Mouse (Mus musculus): ENCODE measurements around the gene Lrrk1. TPM values are rescaled to one million over a fixed set of nuclear protein-coding genes. Genes with fewer than 3 reads are reported as not detected.

The Lrrk1 gene
- total and polyA plus RNA-seq, 3 experiments, result 0.22 TPM; not detected in 2

DNA sequence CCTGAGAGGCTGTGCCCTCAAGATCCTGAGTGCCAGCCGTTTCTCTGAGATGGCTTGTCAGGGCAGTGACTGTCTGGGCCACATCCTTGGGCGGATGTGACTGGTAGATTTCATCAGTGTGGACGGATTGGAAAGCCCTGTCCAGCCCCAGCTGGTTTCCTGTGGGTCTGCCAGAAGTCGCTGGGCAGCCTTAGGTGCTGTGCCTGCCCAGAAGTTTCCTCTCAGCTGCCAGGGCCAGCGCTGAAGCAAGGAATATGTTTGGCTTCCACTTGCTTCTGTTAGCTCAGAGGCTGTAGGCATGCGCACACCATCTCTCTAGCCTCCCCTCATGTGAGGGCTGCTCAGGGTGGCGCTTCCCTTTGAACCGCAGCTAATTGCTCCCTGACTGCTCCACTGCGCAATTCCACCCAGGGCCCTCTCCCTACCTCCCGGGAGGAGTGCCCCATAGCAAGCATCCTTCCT, 209.0 kb downstream of the Lrrk1 start:
- H3K9me3 ChIP-seq (replicated peaks), result peaks cover 2% of the 10 kb centered on the region; the same call in 1 of the 2 replicates
- peaks cover 16% of the 10 kb centered on the region for H3K36me3 ChIP-seq (replicated peaks)
- H3K27me3 ChIP-seq (ENCODE audit: insufficient read depth, low read length), result peaks cover 26% of the 10 kb centered on the region
- peaks cover 72% of the 10 kb centered on the region for H3K4me1 ChIP-seq (ENCODE audit: insufficient read depth, low read depth, low read length)
- TF ChIP-seq GATA2 (IDR thresholded peaks at IDR 0.05; ENCODE audit: borderline replicate concordance, low read depth, low read length) (no peak), TAL1 (conservative IDR thresholded peaks at IDR 0.05; ENCODE audit: low read depth, low read length) (no peak), CTCF (IDR thresholded peaks at IDR 0.05; ENCODE audit: low read depth, low read length) (no peak), GATA1 (IDR thresholded peaks at IDR 0.05; ENCODE audit: borderline replicate concordance, low read length) (no peak), POLR2AphosphoS5 (IDR thresholded peaks at IDR 0.05; ENCODE audit: insufficient replicate concordance, low read depth, low read length) (no peak)
- no peak overlapping the region for H3K4me3 ChIP-seq (ENCODE audit: low read depth, low read length)
- no peak for DNase-seq (ENCODE audit: low spot score)
- no peak for ATAC-seq (ENCODE audit: extremely low read depth, insufficient number of reproducible peaks, low FRiP score, poor library complexity, severe bottlenecking)

DNA sequence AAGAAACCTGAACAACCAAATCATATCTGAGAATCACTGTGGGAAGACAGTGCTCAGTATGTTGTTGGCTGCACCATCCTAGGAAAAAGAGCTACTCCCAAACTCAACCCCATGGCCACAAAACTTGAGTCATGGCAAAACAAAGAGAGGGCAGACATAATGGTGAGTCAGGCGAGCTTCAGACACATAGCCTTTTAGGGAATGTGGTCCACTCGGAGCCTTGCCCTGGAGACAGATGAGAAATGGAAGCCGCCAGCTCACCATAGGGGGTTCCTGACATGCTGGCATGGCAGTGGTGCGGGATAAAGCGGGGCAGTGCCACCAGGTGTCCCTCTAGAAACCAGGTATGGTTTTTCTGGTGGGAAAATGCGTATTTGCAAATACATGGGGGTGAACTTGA, 210.0 kb downstream of the Lrrk1 start:
- Histone ChIP-seq H3K4me1 (ENCODE audit: insufficient read depth, low read depth, low read length) (peaks cover 66% of the 10 kb centered on the region), H3K36me3 (replicated peaks) (peaks cover 23% of the 10 kb centered on the region)
- no peak for ATAC-seq (ENCODE audit: extremely low read depth, insufficient number of reproducible peaks, low FRiP score, poor library complexity, severe bottlenecking)

DNA sequence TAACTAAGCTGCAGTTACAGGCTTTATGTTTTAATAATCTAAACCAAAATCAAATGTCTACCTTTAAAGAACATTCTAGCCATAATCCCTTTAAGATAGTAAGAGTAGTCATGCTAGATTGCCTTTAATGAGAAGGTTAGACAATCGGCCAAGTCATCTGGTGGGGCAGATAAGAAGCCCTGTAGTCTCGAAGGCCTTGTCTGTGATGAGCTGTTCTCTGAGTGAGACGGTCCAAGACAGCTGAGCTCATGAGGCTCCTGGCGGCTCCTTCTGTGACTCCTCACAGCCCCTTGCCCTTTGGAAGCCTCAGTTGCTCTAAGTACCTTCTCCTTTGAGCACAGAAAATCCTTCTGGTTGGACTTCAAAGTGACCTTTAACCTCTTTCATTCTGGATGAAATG, 211.2 kb downstream of the Lrrk1 start:
- TF ChIP-seq GATA1 (IDR thresholded peaks at IDR 0.05; ENCODE audit: borderline replicate concordance, low read length) (no peak), POLR2AphosphoS5 (IDR thresholded peaks at IDR 0.05; ENCODE audit: insufficient replicate concordance, low read depth, low read length) (no peak), TAL1 (conservative IDR thresholded peaks at IDR 0.05; ENCODE audit: low read depth, low read length) (peak; percentile 88), GATA2 (IDR thresholded peaks at IDR 0.05; ENCODE audit: borderline replicate concordance, low read depth, low read length) (no peak)
- H3K4me1 ChIP-seq (ENCODE audit: insufficient read depth, low read depth, low read length), result peaks cover 63% of the 10 kb centered on the region

More for the DNA sequence above, 210.0 kb downstream of the Lrrk1 start:
- Histone ChIP-seq H3K9me3 (replicated peaks) (peaks cover 2% of the 10 kb centered on the region; the same call in 1 of the 2 replicates), H3K27me3 (ENCODE audit: insufficient read depth, low read length) (peaks cover 26% of the 10 kb centered on the region), H3K4me3 (ENCODE audit: low read depth, low read length) (no peak overlapping the region)
- DNase-seq (ENCODE audit: low spot score), result no peak
- no peak for TF ChIP-seq GATA1 (IDR thresholded peaks at IDR 0.05; ENCODE audit: borderline replicate concordance, low read length)

More for the DNA sequence above, 211.2 kb downstream of the Lrrk1 start:
- DNase-seq (ENCODE audit: low spot score) (peak; percentile 73), ATAC-seq (ENCODE audit: extremely low read depth, insufficient number of reproducible peaks, low FRiP score, poor library complexity, severe bottlenecking) (peak; percentile 96)
- Histone ChIP-seq H3K27me3 (ENCODE audit: insufficient read depth, low read length) (peaks cover 24% of the 10 kb centered on the region), H3K36me3 (replicated peaks) (peaks cover 32% of the 10 kb centered on the region), H3K9me3 (replicated peaks) (no peaks in the 10 kb centered on the region), H3K4me3 (ENCODE audit: low read depth, low read length) (no peak overlapping the region; the same call in 1 of the 2 replicates)

Other genes with a start within 250 kb of the Lrrk1 start
- not detected in 2 replicates for gene Gm10974, start 22.4 kb downstream of the Lrrk1 start, total RNA-seq (2014; fragmentation: Nextera tagmentation)
- not detected in 2 replicates for gene Gm10974, start 22.4 kb downstream of the Lrrk1 start, total RNA-seq (2017)
- gene Gm10974, start 22.4 kb downstream of the Lrrk1 start, polyA plus RNA-seq (2012), result not detected in 2 replicates
- not detected in 2 replicates for gene Aldh1a3, start 39.2 kb upstream of the Lrrk1 start, total RNA-seq (2014; fragmentation: Nextera tagmentation)
- gene Aldh1a3, start 39.2 kb upstream of the Lrrk1 start, total RNA-seq (2017), result 0.33 and 0.46 TPM in 2 replicates
- not detected in 2 replicates for gene Aldh1a3, start 39.2 kb upstream of the Lrrk1 start, polyA plus RNA-seq (2012)

Data from G1E (cell line).